Mouse (Mus musculus): ENCODE measurements around the gene Scgb1b11. TPM values are rescaled to one million over a fixed set of nuclear protein-coding genes. Genes with fewer than 3 reads are reported as not detected.
"Not testable (repeated sequence)": the region's sequence is repeated elsewhere in the genome, so short reads cannot be mapped to it uniquely, and the experiment has no call there.

The Scgb1b11 gene
- not detected in 2 replicates for polyA plus RNA-seq (2012; rRNA removed)

DNA sequence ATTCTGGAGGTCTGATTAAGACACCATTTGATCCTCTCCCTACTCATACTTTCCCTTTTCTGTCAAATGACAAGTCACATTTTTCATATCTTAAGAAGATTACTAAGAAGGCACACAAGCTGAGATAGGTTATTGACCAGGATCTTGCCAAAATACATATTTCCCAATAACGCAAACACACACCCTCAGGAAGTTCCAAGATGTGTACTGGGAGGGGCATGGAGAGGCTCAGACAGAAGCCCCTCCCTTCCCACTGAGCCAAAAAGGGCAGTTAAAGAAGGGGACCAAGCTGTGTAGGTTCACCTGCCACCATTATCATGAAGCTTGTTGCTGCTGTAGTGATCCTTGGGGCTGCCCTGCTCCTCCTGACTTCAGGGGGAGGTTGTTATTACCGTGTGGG, at the start of gene Scgb1b11:
Gene Scgb1b11, plus strand, starts transcription at position 301 of the 400 bp plus-strand sequence.
- not testable (repeated sequence) for DNase-seq (ENCODE audit: low read depth)

DNA sequence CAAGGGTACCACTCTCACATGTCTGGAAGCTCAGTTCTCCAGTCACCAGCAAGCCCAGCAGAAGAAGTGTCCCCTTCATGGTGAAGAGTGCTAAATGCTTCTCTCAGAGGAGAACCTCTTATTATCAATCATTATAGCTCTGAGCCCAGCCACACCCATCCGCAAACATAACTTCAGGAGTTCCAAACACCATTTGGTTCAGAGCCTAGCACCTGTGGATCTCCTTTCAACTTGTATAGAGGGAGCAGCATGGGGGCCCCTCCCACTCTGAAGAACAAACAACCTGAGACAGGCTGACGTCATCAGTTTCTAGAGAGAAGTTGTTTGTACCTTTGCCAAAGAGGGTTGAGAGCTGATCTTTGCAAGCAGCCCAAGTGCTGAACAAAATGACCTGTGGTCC, 11.6 kb upstream of the Scgb1b11 start, which contains the start of gene Scgb2b11:
Gene Scgb2b11, minus strand, starts transcription at position 101 of the 400 bp plus-strand sequence.
- not testable (repeated sequence) for DNase-seq (ENCODE audit: low read depth)

Other genes with a start within 250 kb of the Scgb1b11 start
- not detected in 2 replicates for gene Scgb1b10, start 122.0 kb upstream of the Scgb1b11 start, polyA plus RNA-seq (2012; rRNA removed)
- not detected in 2 replicates for gene Scgb2b11, start 11.7 kb upstream of the Scgb1b11 start, polyA plus RNA-seq (2012; rRNA removed)
- gene Scgb2b12, start 104.4 kb downstream of the Scgb1b11 start, polyA plus RNA-seq (2012; rRNA removed): not detected in 2 replicates
- not detected in 2 replicates for gene Scgb1b12, start 111.3 kb downstream of the Scgb1b11 start, polyA plus RNA-seq (2012; rRNA removed)
- gene Scgb1b29, start 218.7 kb downstream of the Scgb1b11 start, polyA plus RNA-seq (2012; rRNA removed): not detected in 2 replicates

Data from gonadal fat pad, adult 2 months (tissue).